Mouse (Mus musculus) forebrain, embryonic 11.5 days (tissue): ENCODE results near the gene Sept9. TPM values are rescaled to one million over a fixed set of nuclear protein-coding genes. Genes with fewer than 3 reads are reported as not detected.

Experiments used
- ATAC-seq: fragments of 200-750 bp; cut with Nextera tagmentation; replicated peaks from 2 replicates; pipeline ENCODE4 v1.8.0; 2017; ENCODE audit warnings: moderate TSS enrichment; ENCODE audit not compliant: low FRiP score
- DNase-seq: peaks from one replicate; pipeline ENCODE4 v3.0.0-alpha.2; 2017; ENCODE audit warnings: low spot score
- H3K27ac ChIP-seq: fragments of 300-500 bp; sonication (generic); 2 replicates; pipeline ENCODE4 v1.5.1; 2014; ENCODE audit warnings: low read depth, low read length
- H3K27me3 ChIP-seq: fragments of 300-500 bp; sonication (generic); 2 replicates; pipeline ENCODE4 v1.6.1; 2014; ENCODE audit warnings: mild to moderate bottlenecking, low read length, mixed read lengths; ENCODE audit not compliant: control insufficient read depth, insufficient read depth
- H3K36me3 ChIP-seq: fragments of 300-500 bp; sonication (generic); 2 replicates; pipeline ENCODE4 v1.6.1; 2014; ENCODE audit warnings: mild to moderate bottlenecking, low read length, moderate library complexity, mixed read lengths; ENCODE audit not compliant: control insufficient read depth, insufficient read depth
- H3K4me1 ChIP-seq: fragments of 300-500 bp; sonication (generic); replicated peaks from 2 replicates; pipeline ENCODE4 v1.6.1; 2014; ENCODE audit warnings: low read length, mixed read lengths; ENCODE audit not compliant: control insufficient read depth, insufficient read depth
- H3K4me2 ChIP-seq: fragments of 300-500 bp; sonication (generic); 2 replicates; pipeline ENCODE4 v1.6.1; 2014; ENCODE audit warnings: low read depth, mild to moderate bottlenecking, low read length, moderate library complexity, mixed read lengths; ENCODE audit not compliant: severe bottlenecking
- H3K4me3 ChIP-seq: fragments of 300-500 bp; sonication (generic); 2 replicates; pipeline ENCODE4 v1.5.1; 2014; ENCODE audit warnings: low read depth, low read length
- H3K9ac ChIP-seq: fragments of 300-500 bp; sonication (generic); 2 replicates; pipeline ENCODE4 v1.6.1; 2014; ENCODE audit warnings: low read length
- H3K9me3 ChIP-seq: fragments of 300-500 bp; sonication (generic); 2 replicates; pipeline ENCODE4 v1.6.1; 2016; ENCODE audit warnings: low read length, mixed read lengths; ENCODE audit not compliant: control insufficient read depth
- WGBS: fragments of 180-500 bp; shearing (Covaris S2); extraction: QIAGEN DNeasy Blood & Tissue Kit; methylation state at CpG from one replicate; pipeline ENCODE4 v1.1.7; 2014; 5-methylcytosine and 5-hydroxymethylcytosine counted together
- polyA plus RNA-seq: library from polyadenylated mRNA; unstranded; fragments of >200 nt; fragmentation: Nextera tagmentation; extraction: Ambion mirVana; gene quantifications from 2 replicates; pipeline ENCODE4 v1.2.1, GENCODE M21; 2014

Sept9 gene
- polyA plus RNA-seq, 1 experiment from 2014 or later = 172 TPM

DNA sequence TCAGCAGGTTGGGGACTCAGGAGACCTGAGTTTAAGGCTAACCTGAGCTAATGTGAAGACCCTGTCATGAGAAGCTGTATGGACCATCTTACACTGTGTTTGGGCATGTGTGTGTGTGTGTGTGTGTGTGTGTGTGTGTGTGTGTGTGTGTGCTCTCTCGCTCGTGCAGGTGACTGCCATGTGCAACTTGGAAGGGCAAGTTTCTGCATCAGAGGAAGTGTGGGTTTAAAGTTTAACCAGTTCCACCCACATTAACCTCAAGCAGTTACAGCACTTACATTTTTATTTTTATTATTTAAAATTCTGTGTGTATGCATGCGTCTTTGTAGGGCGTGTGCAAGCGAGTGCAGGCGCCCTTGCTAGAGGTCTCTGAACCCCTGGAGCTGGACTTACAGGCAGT, 100.3 kb downstream of the Sept9 start:
- Histone ChIP-seq H3K9me3 (no peaks in the 10 kb centered on the region), H3K36me3 (peaks cover 4% of the 10 kb centered on the region), H3K27ac (no peak overlapping the region), H3K27me3 (no peaks in the 10 kb centered on the region), H3K9ac (no peak overlapping the region), H3K4me1 (peaks cover 2% of the 10 kb centered on the region), H3K4me3 (no peak overlapping the region), H3K4me2 (no peak overlapping the region)
- ATAC-seq (no peak), DNase-seq (no peak)
- WGBS = 98% methylated on average over 6 of the region's 6 CpGs

DNA sequence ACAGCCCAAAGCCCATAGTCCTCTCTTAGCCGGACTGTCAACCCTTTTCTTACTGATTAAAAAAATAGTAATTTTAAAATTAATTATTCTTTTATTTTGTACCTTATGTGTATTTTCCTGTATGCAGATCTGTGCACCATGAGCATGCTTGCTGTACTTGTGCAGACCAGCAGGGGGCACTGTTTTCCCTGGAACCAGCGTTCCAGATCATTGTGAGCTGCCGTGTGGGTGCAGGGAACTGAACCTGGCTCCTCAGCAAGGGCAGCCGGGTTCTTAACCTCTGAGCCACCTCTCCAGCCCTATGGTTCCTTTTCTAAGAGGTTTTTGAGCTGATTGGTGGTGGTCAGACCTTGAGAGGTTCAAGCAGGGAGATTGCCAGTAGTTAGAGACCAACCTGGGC, 101.3 kb downstream of the Sept9 start:
- WGBS = 84% methylated on average over 4 of the region's 4 CpGs
- no peak for ATAC-seq

DNA sequence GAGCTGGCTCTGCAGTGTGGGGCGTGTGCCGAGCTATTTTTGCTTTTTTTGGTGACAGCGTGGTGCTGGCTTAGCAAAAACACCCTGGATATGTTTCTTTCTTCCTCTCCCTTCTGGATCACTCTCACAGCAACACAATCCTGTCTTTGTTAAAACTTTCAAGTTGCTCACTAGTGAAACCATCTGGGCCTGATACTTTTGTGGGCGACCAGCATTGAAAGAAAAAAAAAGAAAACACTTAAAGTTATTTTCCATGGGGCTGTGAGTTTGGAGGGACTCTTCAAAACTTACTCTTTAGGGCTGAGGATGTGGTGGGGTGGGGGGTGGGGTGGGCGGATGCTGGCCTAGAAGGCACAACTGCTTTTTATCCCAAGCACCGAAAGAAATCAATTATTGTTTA, 102.3 kb downstream of the Sept9 start:
- no peaks in the 10 kb centered on the region for H3K27me3 ChIP-seq
- no peaks in the 10 kb centered on the region for H3K9me3 ChIP-seq
- H3K9ac ChIP-seq = no peak overlapping the region
- no peak overlapping the region for H3K27ac ChIP-seq
- H3K36me3 ChIP-seq = peaks cover 4% of the 10 kb centered on the region
- H3K4me2 ChIP-seq = no peak overlapping the region
- H3K4me3 ChIP-seq = no peak overlapping the region
- DNase-seq (no peak), ATAC-seq (no peak)
- WGBS = 77% methylated on average over 6 of the region's 6 CpGs
- peaks cover 2% of the 10 kb centered on the region; the same call in 1 of the 2 replicates for H3K4me1 ChIP-seq

More for the DNA sequence above, 101.3 kb downstream of the Sept9 start:
- H3K36me3 ChIP-seq = peaks cover 4% of the 10 kb centered on the region
- DNase-seq = no peak
- no peak overlapping the region for H3K9ac ChIP-seq
- no peak overlapping the region for H3K27ac ChIP-seq
- no peak overlapping the region for H3K4me2 ChIP-seq
- peaks cover 2% of the 10 kb centered on the region; the same call in 1 of the 2 replicates for H3K4me1 ChIP-seq
- no peaks in the 10 kb centered on the region for H3K27me3 ChIP-seq
- no peaks in the 10 kb centered on the region for H3K9me3 ChIP-seq
- H3K4me3 ChIP-seq = no peak overlapping the region

DNA sequence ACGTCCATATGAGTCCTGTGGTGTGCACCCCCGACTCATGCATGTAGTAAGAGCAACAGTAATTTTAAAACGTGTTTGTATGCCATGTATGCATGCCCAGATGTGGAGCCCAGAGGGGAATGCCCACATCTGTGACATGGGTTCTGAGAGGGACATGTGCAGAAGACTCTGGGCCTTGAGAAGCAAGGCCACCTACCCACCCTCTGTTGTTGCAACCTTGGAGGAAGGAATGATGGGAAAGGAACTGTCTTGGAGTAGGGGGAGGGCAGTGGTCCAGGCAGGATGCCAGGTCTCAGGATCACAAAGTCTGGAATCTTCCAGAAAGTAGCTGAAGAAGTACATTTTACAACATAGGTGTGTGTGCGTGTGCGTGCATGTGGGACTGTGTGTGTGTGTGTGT, 102.9 kb downstream of the Sept9 start:
- ATAC-seq = no peak
- Histone ChIP-seq H3K4me1 (peaks cover 2% of the 10 kb centered on the region; the same call in 1 of the 2 replicates), H3K9me3 (no peaks in the 10 kb centered on the region), H3K4me3 (no peak overlapping the region), H3K27ac (no peak overlapping the region), H3K9ac (no peak overlapping the region), H3K4me2 (no peak overlapping the region), H3K27me3 (no peaks in the 10 kb centered on the region), H3K36me3 (no peaks in the 10 kb centered on the region; the same call in 1 of the 2 replicates)
- DNase-seq = no peak
- 93% methylated on average over 5 of the region's 5 CpGs for WGBS

DNA sequence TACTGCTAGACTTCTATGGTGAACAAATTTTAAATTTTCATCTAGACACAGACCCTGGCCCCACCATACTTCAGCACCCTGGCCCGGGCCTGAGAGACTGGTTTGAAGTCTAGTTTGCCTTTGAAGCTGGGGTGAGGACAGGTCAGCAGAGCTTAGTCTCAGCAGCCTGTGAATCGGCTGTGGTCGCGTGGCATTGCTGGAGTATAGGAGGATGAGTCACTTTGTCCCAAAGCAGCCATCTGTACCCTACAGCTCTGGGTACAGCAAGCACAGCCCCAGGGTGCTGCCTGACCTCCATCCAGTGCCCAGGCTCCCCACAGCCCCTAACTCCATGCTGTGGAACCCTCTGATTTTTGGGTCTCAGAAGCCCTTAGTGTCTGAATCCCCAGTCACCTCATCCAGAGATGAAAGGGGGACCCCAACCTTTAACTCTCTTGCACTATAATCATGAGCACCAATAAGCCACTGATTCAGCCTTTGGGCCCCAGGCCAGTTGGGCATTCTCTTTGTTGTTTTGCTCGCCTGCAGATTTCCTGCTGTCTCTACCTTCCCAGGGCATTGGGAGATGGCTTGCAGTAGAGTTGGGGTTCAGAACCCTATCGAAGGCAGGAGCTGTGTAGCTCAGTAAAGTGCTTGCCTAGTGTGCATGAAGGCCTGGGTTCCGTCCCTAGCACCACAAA, 106.2 kb downstream of the Sept9 start:
- H3K4me2 ChIP-seq = no peak overlapping the region
- no peaks in the 10 kb centered on the region; the same call in 1 of the 2 replicates for H3K36me3 ChIP-seq
- no peaks in the 10 kb centered on the region for H3K27me3 ChIP-seq
- H3K9me3 ChIP-seq = no peaks in the 10 kb centered on the region
- H3K4me3 ChIP-seq = no peak overlapping the region
- 87% methylated on average over 7 of the region's 7 CpGs for WGBS
- ATAC-seq (no peak), DNase-seq (no peak)
- no peak overlapping the region for H3K27ac ChIP-seq
- peaks cover 13% of the 10 kb centered on the region for H3K4me1 ChIP-seq
- H3K9ac ChIP-seq = no peak overlapping the region

DNA sequence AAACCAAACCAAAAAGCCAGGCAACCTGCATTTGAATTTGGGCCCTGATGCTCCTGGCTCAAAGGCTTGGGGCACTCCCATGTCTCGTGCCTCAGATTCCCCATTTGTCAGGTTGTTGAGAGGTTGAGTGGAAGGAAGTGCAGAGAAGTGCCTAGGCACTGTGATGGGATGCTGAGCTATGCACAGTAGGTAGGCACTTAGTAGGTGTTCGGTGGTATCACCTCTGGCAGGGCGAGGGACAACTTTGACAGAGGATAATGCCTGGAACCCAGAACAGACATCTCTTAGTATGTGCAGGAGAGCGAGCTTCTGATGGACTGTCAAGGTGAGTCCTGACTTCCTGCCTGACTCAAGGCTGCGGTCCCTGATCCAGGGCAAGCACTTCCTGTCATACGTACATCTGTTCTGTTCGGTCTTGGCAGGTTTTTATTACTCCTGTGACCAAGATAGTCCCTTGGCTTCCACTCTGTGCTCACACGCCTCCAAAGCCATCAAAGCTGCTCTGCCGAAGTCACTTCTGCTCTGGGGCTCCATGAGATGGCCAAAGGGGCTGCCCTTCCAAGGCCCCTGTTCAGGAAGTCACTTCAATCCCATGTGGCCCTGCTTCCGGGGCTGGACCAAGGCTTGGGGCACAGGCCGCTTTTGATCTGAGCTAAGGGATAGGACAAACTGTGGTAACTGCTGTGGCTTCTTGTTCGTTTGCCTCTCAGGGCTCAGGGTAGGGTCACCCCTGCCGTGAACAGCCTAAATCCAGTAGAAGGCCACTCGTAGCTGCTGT, 107.0 kb downstream of the Sept9 start:
- Histone ChIP-seq H3K4me1 (peaks cover 15% of the 10 kb centered on the region), H3K4me3 (no peak overlapping the region), H3K27ac (no peak overlapping the region), H3K9me3 (no peaks in the 10 kb centered on the region), H3K36me3 (no peaks in the 10 kb centered on the region; the same call in 1 of the 2 replicates), H3K27me3 (no peaks in the 10 kb centered on the region), H3K9ac (no peak overlapping the region), H3K4me2 (no peak overlapping the region)
- DNase-seq (no peak), ATAC-seq (no peak)
- 70% methylated on average over 14 of the region's 14 CpGs for WGBS

DNA sequence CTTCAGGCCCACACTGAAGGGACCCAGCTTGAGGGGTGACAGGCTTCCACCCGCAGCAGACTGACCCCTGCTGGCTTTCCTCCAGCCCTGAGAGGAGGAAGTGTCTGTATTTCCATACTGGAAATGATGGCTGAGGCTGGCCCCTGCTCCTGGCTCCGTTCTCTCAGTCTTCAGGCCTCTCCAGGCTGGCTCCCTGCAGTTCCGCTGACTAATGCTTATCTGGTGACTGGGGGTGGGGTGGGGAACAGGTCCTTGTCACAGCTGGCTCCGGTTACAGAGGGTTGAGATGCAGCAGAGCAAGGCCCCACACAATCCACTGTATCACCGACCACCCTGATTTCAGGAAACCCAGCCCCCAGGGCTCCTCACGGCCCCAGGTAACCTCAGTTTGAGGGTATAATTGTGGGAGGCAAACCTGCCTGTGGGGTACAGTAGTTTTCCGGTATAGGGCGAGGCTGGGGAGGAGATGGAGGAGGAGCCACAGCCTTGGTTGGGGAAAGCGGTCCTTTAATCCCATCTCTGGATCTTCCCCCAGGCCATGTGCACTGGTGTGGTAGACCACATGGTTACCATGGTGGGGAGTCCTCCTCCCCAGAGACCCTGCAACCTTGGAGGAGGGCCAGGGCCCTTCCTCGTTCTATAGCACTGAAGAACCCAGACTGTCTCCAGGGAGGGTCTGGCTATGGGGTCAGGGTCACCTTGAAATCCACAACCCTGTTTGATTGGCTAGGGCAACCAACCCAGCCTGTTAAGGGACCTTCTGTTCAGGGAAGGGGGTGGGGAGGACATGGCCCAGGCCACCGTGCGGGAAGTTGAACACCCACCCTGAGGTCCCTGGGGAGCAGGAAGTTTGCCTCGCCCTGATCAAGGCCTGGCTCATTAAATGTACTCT, 108.7 kb downstream of the Sept9 start:
- Histone ChIP-seq H3K27me3 (no peaks in the 10 kb centered on the region), H3K4me1 (peaks cover 20% of the 10 kb centered on the region), H3K9me3 (no peaks in the 10 kb centered on the region), H3K9ac (no peak overlapping the region), H3K27ac (0 out of 2 replicates have a peak overlapping the region, but pooled peaks have one; percentile 6), H3K4me3 (no peak overlapping the region), H3K36me3 (no peaks in the 10 kb centered on the region), H3K4me2 (no peak overlapping the region)
- ATAC-seq = 0 out of 2 replicates have a peak, but pooled peaks have one; percentile 15
- DNase-seq = no peak
- WGBS = 42% methylated on average over 13 of the region's 13 CpGs
